Mouse (Mus musculus) forebrain, embryonic 10.5 days (tissue): Measurements from ENCODE around the gene Bmpr1b. TPM values are rescaled to one million over a fixed set of nuclear protein-coding genes. Genes with fewer than 3 reads are reported as not detected.
A peak's percentile ranks its signal among the peaks of the same experiment; 100 is the strongest.

Experiments
- DNase-seq: peaks from one replicate; pipeline ENCODE4 v3.0.0-alpha.2; 2017; ENCODE audit warnings: low spot score; ENCODE audit errors: extremely low spot score
- H3K27ac ChIP-seq: fragments of 300-500 bp; sonication (generic); 2 replicates; pipeline ENCODE4 v1.5.1; 2016; ENCODE audit warnings: mild to moderate bottlenecking
- H3K27me3 ChIP-seq: fragments of 300-500 bp; sonication (generic); 2 replicates; pipeline ENCODE4 v1.6.1; 2016; ENCODE audit warnings: mild to moderate bottlenecking; ENCODE audit not compliant: poor library complexity, severe bottlenecking
- H3K36me3 ChIP-seq: fragments of 300-500 bp; sonication (generic); replicated peaks from 2 replicates; pipeline ENCODE4 v1.6.1; 2016; ENCODE audit warnings: mild to moderate bottlenecking, moderate library complexity
- H3K4me1 ChIP-seq: fragments of 300-500 bp; sonication (generic); 2 replicates; pipeline ENCODE4 v1.6.1; 2016
- H3K4me3 ChIP-seq: fragments of 300-500 bp; sonication (generic); 2 replicates; pipeline ENCODE4 v1.5.1; 2016; ENCODE audit warnings: mild to moderate bottlenecking, moderate library complexity
- H3K9me3 ChIP-seq: fragments of 300-500 bp; sonication (generic); 2 replicates; pipeline ENCODE4 v1.6.1; 2016; ENCODE audit warnings: mild to moderate bottlenecking, moderate library complexity
- WGBS: fragments of 180-500 bp; shearing (Covaris S2); methylation state at CpG from one replicate; pipeline ENCODE4 v1.1.7; 2016; 5-methylcytosine and 5-hydroxymethylcytosine counted together
- polyA plus RNA-seq: library from polyadenylated mRNA; unstranded; fragments of >200 nt; fragmentation: Nextera tagmentation; extraction: Ambion mirVana; gene quantifications from 2 replicates; pipeline ENCODE4 v1.2.1, GENCODE M21; 2016

Gene Bmpr1b
- polyA plus RNA-seq, 1 experiment from 2014 or later = 9.2 TPM

- no peaks in the 10 kb centered on the region for H3K9me3 ChIP-seq
- 56% methylated on average over 4 of the region's 4 CpGs for WGBS
- no peak overlapping the region for H3K4me3 ChIP-seq
- no peaks in the 10 kb centered on the region for H3K36me3 ChIP-seq
- no peaks in the 10 kb centered on the region for H3K27me3 ChIP-seq
- no peak for DNase-seq
- no peak overlapping the region for H3K27ac ChIP-seq
- peaks cover 7% of the 10 kb centered on the region; the same call in 1 of the 2 replicates for H3K4me1 ChIP-seq
These were observed 203.0 kb downstream of the Bmpr1b start for GRCm38 (mm10) chr3:141966244-141966643.

DNA sequence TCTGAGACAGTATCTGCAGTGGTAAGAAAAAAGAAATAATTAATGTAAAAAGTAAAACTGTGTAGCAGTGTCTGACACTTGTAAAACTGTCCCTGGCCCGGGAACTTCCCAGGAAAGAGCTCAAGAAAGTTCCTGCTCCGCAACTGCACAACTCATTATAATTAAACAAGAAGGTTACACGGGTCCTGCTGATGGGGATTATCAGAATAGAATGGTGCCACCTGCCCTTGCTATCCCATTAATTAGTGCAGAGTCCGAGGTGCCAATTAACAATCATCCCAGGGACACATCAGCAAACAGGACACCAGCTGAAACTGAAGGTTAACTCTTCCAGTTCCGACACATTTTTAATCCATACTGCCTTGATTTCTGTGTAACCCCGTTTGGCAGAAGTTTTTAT, 216.3 kb downstream of the Bmpr1b start:
- 0 out of 2 replicates have a peak overlapping the region, but pooled peaks have one; percentile 17 for H3K27ac ChIP-seq
- peak; percentile 45 for DNase-seq
- 0 out of 2 replicates have a peak, but pooled peaks cover 2% of the 10 kb centered on the region for H3K36me3 ChIP-seq
- no peaks in the 10 kb centered on the region for H3K9me3 ChIP-seq
- 22% methylated on average over 6 of the region's 6 CpGs for WGBS
- no peaks in the 10 kb centered on the region for H3K27me3 ChIP-seq
- H3K4me1 ChIP-seq = peaks cover 30% of the 10 kb centered on the region
- H3K4me3 ChIP-seq = no peak overlapping the region

DNA sequence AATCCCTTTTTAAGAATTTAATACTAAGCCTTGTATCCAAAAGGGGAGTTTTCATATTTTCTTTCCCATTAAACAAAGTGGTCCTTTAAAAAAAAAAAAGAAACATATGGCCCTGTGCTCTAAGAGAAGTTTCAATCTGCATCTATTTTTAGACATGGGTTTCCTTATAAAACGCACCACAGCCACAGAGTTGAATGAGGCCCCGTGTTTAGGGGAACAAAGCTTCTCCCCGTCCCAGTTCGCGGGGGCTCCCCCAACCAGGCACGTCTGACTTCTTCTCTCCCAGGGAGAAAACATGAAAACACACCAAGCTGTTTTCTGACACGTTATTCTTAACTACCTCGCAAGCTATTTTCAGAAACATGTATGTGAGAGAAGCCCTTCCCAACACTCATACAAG, 218.6 kb downstream of the Bmpr1b start:
- no peak for DNase-seq
- H3K4me1 ChIP-seq = peaks cover 30% of the 10 kb centered on the region

GRCm38 (mm10) chr3:141948506-141948905, 220.7 kb downstream of the Bmpr1b start:
- H3K9me3 ChIP-seq = no peaks in the 10 kb centered on the region
- peaks cover 45% of the 10 kb centered on the region for H3K4me1 ChIP-seq
- WGBS = 85% methylated on average over 1 of the region's 1 CpGs
- no peaks in the 10 kb centered on the region for H3K27me3 ChIP-seq
- H3K27ac ChIP-seq = no peak overlapping the region
- DNase-seq = no peak
- no peaks in the 10 kb centered on the region for H3K36me3 ChIP-seq
- no peak overlapping the region for H3K4me3 ChIP-seq

More for the DNA sequence above, 218.6 kb downstream of the Bmpr1b start:
- H3K27me3 ChIP-seq = no peaks in the 10 kb centered on the region
- no peaks in the 10 kb centered on the region for H3K9me3 ChIP-seq
- no peak overlapping the region for H3K4me3 ChIP-seq
- 78% methylated on average over 8 of the region's 8 CpGs for WGBS
- H3K27ac ChIP-seq = 0 out of 2 replicates have a peak overlapping the region, but pooled peaks have one; percentile 40
- H3K36me3 ChIP-seq = 0 out of 2 replicates have a peak, but pooled peaks cover 2% of the 10 kb centered on the region

- Histone ChIP-seq H3K4me3 (no peak overlapping the region), H3K27me3 (no peaks in the 10 kb centered on the region), H3K36me3 (no peaks in the 10 kb centered on the region), H3K27ac (no peak overlapping the region), H3K9me3 (no peaks in the 10 kb centered on the region), H3K4me1 (peaks cover 45% of the 10 kb centered on the region)
- 87% methylated on average over 3 of the region's 3 CpGs for WGBS
- no peak for DNase-seq
These were observed 221.1 kb downstream of the Bmpr1b start for GRCm38 (mm10) chr3:141948096-141948495.

- WGBS = 90% methylated on average over 2 of the region's 2 CpGs
- H3K4me1 ChIP-seq = peaks cover 45% of the 10 kb centered on the region
- peaks cover 7% of the 10 kb centered on the region; the same call in 1 of the 2 replicates for H3K27me3 ChIP-seq
- no peak overlapping the region for H3K4me3 ChIP-seq
- no peaks in the 10 kb centered on the region for H3K9me3 ChIP-seq
- no peaks in the 10 kb centered on the region for H3K36me3 ChIP-seq
- no peak for DNase-seq
- no peak overlapping the region for H3K27ac ChIP-seq
These were observed 222.4 kb downstream of the Bmpr1b start for GRCm38 (mm10) chr3:141946846-141947245.

DNA sequence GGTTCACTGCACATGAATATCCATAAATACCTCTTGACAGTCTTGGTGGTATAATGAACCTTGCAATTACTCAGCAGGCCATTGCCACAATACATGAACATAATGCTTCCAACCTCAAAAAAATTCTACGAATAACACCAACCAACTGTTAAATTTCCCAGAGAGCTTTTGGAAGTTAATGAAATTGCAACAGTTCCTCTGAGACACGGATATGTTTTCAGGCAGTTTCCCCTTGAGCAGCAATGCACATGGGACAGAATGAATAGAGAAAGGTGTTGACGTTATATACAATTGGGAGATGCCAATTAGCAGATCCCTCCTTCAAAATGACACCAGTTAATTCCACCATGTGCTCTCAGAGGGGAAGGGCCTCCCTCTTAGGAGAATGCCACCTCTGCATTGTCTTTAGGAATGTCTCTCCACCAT, 225.9 kb downstream of the Bmpr1b start:
- Histone ChIP-seq H3K9me3 (no peaks in the 10 kb centered on the region), H3K4me1 (peaks cover 56% of the 10 kb centered on the region), H3K27me3 (peaks cover 16% of the 10 kb centered on the region; the same call in 1 of the 2 replicates), H3K36me3 (no peaks in the 10 kb centered on the region), H3K4me3 (no peak overlapping the region), H3K27ac (no peak overlapping the region; the same call in 1 of the 2 replicates)
- no peak for DNase-seq
- WGBS = 30% methylated on average over 3 of the region's 3 CpGs

GRCm38 (mm10) chr3:141940207-141940606, 229.0 kb downstream of the Bmpr1b start:
- no peak overlapping the region for H3K27ac ChIP-seq
- no peaks in the 10 kb centered on the region for H3K36me3 ChIP-seq
- no peak for DNase-seq
- H3K27me3 ChIP-seq = peaks cover 16% of the 10 kb centered on the region; the same call in 1 of the 2 replicates
- H3K4me3 ChIP-seq = no peak overlapping the region
- H3K4me1 ChIP-seq = peaks cover 88% of the 10 kb centered on the region
- no peaks in the 10 kb centered on the region for H3K9me3 ChIP-seq
- WGBS = 92% methylated on average over 5 of the region's 5 CpGs

- Histone ChIP-seq H3K9me3 (no peaks in the 10 kb centered on the region), H3K36me3 (no peaks in the 10 kb centered on the region), H3K4me3 (peak overlapping the region; percentile 32), H3K27ac (peak overlapping the region; percentile 81), H3K4me1 (peaks cover 90% of the 10 kb centered on the region), H3K27me3 (peaks cover 8% of the 10 kb centered on the region; the same call in 1 of the 2 replicates)
- 19% methylated on average over 16 of the region's 16 CpGs for WGBS
- peak; percentile 65 for DNase-seq
These were observed 232.5 kb downstream of the Bmpr1b start for GRCm38 (mm10) chr3:141936594-141937272.

GRCm38 (mm10) chr3:141932956-141933355, 236.3 kb downstream of the Bmpr1b start:
- no peaks in the 10 kb centered on the region for H3K9me3 ChIP-seq
- DNase-seq = no peak
- H3K4me3 ChIP-seq = no peak overlapping the region
- no peaks in the 10 kb centered on the region for H3K27me3 ChIP-seq
- H3K36me3 ChIP-seq = no peaks in the 10 kb centered on the region
- H3K4me1 ChIP-seq = peaks cover 91% of the 10 kb centered on the region
- H3K27ac ChIP-seq = peak overlapping the region; percentile 72
- WGBS = 82% methylated on average over 3 of the region's 3 CpGs

DNA sequence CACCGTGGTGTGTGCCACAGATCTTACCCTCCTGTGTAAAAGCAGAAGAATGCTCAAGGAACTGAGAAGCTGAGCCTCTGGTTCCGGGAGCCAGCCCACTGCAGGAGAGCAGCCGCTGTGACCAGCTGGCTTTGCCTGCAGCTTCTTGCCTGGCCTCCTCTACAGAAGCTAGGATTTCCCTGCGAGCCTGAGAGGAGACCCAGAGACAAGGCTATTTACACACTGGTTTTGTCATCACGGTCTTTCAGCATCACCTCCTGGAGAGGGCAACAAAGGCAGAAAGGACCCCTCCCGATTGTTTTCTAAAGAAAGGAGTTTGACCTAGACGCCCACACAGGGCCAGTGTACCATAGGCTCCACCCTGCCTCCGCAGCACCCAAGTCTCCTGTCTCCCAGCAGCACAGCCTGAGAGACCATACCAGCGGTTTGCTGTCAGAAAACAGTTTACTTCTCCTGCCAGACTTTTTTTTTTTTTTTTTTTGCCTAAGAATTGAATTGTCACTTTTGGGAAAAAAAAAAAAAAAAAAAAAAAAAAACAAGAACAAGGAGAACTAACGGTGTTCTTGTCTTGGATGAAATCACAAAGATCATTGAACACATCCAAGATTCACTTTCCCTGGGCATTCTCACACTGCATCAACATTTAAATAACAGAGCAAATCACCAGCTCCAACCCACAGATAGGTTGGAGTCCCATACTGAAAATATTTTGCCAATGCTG, 237.7 kb downstream of the Bmpr1b start:
- H3K4me3 ChIP-seq = peak overlapping the region; percentile 41
- WGBS = 2% methylated on average over 10 of the region's 10 CpGs
- no peaks in the 10 kb centered on the region for H3K36me3 ChIP-seq
- H3K9me3 ChIP-seq = no peaks in the 10 kb centered on the region
- H3K27me3 ChIP-seq = no peaks in the 10 kb centered on the region
- peaks cover 77% of the 10 kb centered on the region for H3K4me1 ChIP-seq
- peak overlapping the region; percentile 86 for H3K27ac ChIP-seq
- peak; percentile 58 for DNase-seq

DNA sequence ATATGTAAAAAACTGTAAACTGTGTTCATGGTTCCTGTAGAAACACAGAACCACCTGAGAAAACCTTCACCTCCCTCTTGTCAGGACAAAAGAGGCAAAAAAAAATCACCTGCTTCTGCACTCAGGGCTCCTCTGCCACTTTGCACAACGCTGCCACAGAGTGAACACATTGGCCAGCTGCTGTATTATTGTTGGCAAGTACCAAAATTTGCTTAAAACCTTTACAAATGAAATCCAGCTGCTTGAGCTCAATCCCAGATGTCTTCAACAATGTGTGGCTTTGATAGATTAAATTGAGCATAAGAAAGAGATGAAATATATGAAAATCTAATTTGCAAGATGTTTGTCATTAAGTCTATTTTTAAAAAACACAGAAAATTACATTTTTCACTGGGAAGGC, 245.8 kb downstream of the Bmpr1b start:
- 54% methylated on average over 1 of the region's 1 CpGs for WGBS
- no peak for DNase-seq

GRCm38 (mm10) chr3:141921161-141921560, 248.1 kb downstream of the Bmpr1b start:
- no peak for DNase-seq
- no peaks in the 10 kb centered on the region for H3K27me3 ChIP-seq
- peak overlapping the region; percentile 60; the same call in 1 of the 2 replicates for H3K27ac ChIP-seq
- H3K4me1 ChIP-seq = peaks cover 47% of the 10 kb centered on the region
- no peaks in the 10 kb centered on the region for H3K9me3 ChIP-seq
- 47% methylated on average over 4 of the region's 4 CpGs for WGBS
- no peaks in the 10 kb centered on the region for H3K36me3 ChIP-seq
- H3K4me3 ChIP-seq = no peak overlapping the region

More for the DNA sequence above, 245.8 kb downstream of the Bmpr1b start:
- no peak overlapping the region for H3K4me3 ChIP-seq
- H3K4me1 ChIP-seq = peaks cover 47% of the 10 kb centered on the region
- no peak overlapping the region for H3K27ac ChIP-seq
- H3K27me3 ChIP-seq = no peaks in the 10 kb centered on the region
- no peaks in the 10 kb centered on the region for H3K9me3 ChIP-seq
- no peaks in the 10 kb centered on the region for H3K36me3 ChIP-seq
